Mouse (Mus musculus) MEL-GATA-1-ER (cell line): Measurements from ENCODE around the gene Eaf2.
"Not testable (repeated sequence)": the region's sequence is repeated elsewhere in the genome, so short reads cannot be mapped to it uniquely, and the experiment has no call there.

Source experiments
- DNase-seq: peaks from one replicate; pipeline ENCODE4 v3.0.0-alpha.2; 2012; ENCODE audit warnings: low read depth; ENCODE audit errors: extremely low read depth

The Eaf2 gene

GRCm38 (mm10) chr16:36846894-36847293 lies 27.9 kb downstream of the Eaf2 start:
- not testable (repeated sequence) for DNase-seq

GRCm38 (mm10) chr16:36828820-36829219 lies 46.0 kb downstream of the Eaf2 start:
- no peak for DNase-seq

DNA sequence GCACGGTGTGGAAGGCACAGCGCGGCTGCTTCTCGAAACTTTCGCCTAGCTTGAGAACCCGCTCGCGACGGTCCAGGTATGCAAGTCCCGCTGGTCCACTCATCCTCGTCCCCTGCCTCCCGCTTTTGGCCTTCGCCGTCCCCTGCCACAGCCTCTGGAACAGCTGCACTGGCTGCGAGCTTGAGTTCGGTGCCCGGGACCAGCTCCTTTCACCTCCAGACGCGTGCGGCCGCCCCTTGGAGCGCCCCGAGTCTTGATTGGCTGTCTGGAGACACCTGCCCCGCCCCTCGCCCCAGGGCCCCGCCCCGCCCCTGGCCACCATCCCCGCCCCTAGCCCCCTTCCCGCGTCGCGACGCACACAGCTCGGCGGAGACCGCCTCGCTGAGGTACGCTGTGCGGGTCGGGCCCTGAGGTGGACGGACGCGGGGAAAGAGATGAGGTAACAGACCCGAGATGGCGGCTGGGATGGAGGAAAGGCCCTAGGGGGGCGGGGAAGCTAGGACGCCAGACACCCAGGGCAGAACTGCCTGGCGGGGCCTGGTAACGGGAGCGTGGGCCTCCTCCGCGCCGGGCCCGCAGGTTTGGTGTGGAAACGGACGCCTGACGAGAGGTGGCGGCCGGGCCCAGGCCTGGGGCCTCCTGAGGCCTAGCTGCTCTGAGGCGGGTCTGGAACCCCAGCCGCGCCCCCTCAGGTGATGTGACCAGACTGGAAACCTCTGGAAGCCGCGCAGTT lies 46.6 kb downstream of the Eaf2 start, which contains the start of gene Iqcb1:
Gene Iqcb1, plus strand, starts transcription at position 332 of the 733 bp plus-strand sequence.
- peak; percentile 47 for DNase-seq

DNA sequence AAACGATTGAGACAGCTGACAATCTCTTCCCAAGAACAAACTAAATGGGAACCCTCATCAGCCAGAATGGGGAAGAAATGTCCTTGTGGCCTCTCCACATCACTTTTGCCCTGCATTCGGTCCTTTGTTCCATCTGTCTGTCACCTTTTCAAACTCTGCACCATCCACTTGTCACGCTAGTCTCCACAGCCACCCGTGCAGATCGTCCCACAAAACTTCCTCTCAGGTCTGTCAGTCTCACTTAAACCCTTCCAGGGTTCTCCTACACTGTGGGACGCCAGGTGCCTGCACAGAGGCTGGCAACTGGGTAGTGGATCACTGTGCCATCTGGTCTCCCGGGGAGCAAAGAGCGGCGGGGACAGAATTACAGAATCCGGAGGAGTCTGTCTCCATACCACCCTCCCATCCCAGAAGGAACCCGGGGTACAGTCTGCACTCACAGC lies 47.2 kb downstream of the Eaf2 start:
- DNase-seq, result no peak

GRCm38 (mm10) chr16:36821474-36821873 lies 53.3 kb downstream of the Eaf2 start:
- DNase-seq, result peak; percentile 33

GRCm38 (mm10) chr16:36820747-36821146 lies 54.1 kb downstream of the Eaf2 start:
- DNase-seq, result no peak

- no peak for DNase-seq
Measured at GRCm38 (mm10) chr16:36820016-36820415, 54.8 kb downstream of the Eaf2 start.

DNA sequence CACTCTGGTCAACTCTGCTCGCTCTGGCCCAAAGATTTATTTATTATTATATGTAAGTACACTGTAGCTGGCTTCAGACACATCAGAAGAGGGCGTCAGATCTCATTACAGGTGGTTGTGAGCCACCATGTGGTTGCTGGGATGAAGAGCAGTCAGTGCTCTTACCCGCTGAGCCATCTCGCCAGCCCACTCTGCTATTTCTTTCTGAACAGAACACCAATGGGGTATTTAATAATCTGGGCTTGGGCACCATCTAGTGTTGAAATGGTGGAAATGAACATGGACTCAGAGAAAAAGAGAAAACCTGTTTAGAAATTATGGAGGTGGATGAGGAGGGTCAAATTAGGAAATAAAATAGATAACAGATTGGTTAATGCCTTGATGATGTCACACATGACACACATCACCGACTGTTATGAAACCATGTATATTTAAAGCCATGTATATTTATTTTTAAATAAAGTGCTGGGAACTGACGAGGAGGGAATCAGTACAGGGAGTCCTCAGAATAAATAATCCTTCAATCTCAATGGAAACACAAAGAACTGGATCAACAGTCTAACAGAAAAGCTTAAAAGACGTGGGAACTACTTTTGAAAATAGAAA lies 57.4 kb downstream of the Eaf2 start:
- DNase-seq, result peak; percentile 75

- DNase-seq, result no peak
Measured at GRCm38 (mm10) chr16:36816916-36817315, 57.9 kb downstream of the Eaf2 start.

GRCm38 (mm10) chr16:36813680-36814079 lies 61.1 kb downstream of the Eaf2 start:
- DNase-seq, result no peak

- no peak for DNase-seq
Measured at GRCm38 (mm10) chr16:36808616-36809015, 66.2 kb downstream of the Eaf2 start.

DNA sequence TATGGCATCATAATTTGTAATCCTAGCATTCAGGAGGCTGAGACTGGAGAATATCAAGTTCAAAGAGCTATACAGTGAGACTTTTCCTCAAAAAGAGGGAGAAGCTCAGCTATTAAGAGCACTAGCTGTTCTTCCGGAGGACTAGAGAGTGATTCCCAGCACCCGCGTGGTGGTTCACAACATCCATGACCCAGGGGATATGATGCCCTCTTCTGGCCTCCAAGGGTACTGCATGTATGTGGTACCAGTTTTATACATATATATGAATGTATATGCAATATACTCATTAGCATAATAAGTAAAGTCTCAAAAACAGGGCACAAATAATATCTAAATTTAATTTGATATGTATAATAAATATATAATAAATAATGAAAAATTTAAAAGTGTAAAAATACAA lies 72.4 kb downstream of the Eaf2 start:
- no peak for DNase-seq

DNA sequence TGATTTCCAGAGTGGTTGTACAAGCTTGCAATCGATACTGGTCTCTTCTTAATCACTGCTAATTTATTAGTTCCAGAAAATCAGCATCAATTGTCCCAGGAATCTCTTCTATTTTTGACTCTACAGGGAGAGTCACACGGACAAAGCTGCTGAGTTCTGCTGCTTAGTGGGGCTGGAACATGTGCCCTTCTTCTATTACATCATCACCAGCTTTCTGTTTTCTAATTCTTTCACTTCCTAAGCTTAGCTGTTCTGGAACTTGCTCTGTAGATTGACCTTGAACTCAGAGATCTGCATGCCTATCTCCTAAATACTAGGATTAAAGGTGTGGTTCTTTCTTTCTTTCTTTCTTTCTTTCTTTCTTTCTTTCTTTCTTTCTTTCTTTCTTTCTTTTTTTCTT lies 76.5 kb downstream of the Eaf2 start:
- DNase-seq, result no peak

DNA sequence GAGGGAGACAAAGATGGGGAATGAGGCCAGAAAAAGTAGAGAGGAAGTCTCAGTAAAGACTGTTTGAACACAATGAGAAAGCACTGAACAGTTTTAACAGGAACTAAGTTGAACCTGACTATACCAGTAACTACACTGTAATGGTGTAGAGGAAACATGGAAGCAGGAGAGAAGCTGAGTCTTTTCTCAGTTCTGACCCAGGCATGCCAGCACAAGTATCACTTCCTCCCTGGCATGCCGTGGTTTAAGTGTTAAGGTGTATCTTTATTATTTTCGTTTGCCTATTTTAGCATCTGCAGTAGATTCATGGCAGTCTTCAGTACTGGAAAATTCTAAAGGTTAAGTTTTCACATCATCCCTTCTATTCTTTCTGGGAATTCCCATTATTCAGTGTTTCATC lies 79.8 kb downstream of the Eaf2 start:
- DNase-seq, result no peak

GRCm38 (mm10) chr16:36790166-36790565 lies 84.6 kb downstream of the Eaf2 start:
- DNase-seq, result no peak

DNA sequence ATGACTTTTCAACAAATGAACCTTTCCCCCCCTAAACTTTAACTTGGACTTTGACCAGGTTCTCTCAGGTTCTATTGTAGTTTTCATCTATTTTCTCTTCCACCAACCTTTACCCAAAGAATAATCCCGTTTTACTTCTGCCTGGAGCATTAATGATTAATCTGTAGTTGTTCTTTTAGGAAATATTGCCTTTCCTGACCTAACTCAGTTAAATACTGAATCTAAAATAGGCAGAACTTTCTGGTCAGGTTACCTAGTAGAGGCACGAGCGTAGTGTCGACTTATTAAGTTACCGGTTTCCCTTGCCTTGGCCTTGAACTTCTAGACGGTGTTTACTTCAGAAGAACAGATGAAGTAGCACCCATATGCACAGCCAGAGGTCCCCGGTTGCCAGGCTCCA lies 88.3 kb downstream of the Eaf2 start:
- DNase-seq, result no peak

DNA sequence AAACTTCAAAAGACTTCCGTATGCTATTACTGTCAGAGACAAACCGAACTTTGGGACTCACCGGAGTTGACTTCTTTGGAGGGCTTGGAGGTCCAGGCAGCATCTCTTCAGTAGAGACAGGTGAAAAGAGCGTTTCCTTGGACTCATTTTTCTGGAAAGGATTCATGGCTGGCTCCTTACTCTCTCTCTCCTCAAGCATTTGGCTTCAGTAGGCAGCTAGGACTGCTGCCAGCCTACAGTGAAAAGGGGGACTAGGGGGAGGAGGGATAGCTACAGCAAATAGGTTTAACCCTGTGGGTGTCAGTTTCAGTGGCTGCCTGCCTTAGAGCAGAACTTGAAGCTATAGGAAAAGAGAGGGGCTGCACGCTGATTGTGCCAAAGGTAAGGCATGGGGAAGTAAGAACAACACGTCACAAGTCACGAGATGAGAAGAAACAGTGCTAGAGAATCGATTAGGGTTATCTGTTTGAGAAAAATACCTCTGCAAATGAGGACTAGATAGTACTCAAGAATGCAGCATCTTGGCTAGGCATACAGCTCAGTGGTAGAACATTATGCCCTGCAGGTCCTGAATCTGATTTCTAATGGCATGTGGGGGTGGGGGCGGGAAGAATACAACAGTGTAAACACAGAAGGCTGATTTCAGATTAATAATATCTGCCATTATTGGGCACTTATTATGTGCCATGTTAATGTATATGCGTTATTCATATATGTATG lies 90.0 kb downstream of the Eaf2 start, which contains the start of gene Slc15a2:
Gene Slc15a2, minus strand, starts transcription at position 369 of the 720 bp plus-strand sequence.
- no peak for DNase-seq

- no peak for DNase-seq
Measured at GRCm38 (mm10) chr16:36784146-36784545, 90.7 kb downstream of the Eaf2 start.

GRCm38 (mm10) chr16:36775658-36776057 lies 99.1 kb downstream of the Eaf2 start:
- no peak for DNase-seq

- no peak for DNase-seq
Measured at GRCm38 (mm10) chr16:36772996-36773395, 101.8 kb downstream of the Eaf2 start.

- DNase-seq, result no peak
Measured at GRCm38 (mm10) chr16:36771703-36772102, 103.1 kb downstream of the Eaf2 start.

GRCm38 (mm10) chr16:36771244-36771643 lies 103.6 kb downstream of the Eaf2 start:
- DNase-seq, result no peak
